Mouse (Mus musculus): ENCODE measurements around the gene Gzmb. TPM values are rescaled to one million over a fixed set of nuclear protein-coding genes. Genes with fewer than 3 reads are reported as not detected.
"Not testable (repeated sequence)": the region's sequence is repeated elsewhere in the genome, so short reads cannot be mapped to it uniquely, and the experiment has no call there.

Gene Gzmb
- not detected in 2 replicates for polyA plus RNA-seq (2015; fragmentation: Nextera tagmentation; extraction: Ambion mirVana)

GRCm38 (mm10) chr14:56262153-56262552 lies at the start of gene Gzmb:
Gzmb (minus strand) TSS chr14:56262260.
- Histone ChIP-seq H3K9ac (no peak within 1 kb of the TSS), H3K4me2 (no peak within 1 kb of the TSS), H3K27me3 (replicated peaks) (no peaks in the 10 kb centered on the region), H3K36me3 (replicated peaks) (no peaks in the 10 kb centered on the region), H3K4me1 (no peaks in the 10 kb centered on the region), H3K27ac (no peak within 1 kb of the TSS), H3K4me3 (no peak within 1 kb of the TSS), H3K9me3 (no peaks in the 10 kb centered on the region)
- no peak for ATAC-seq (replicated peaks)
- 92% methylated on average over 5 of the region's 5 CpGs for WGBS

DNA sequence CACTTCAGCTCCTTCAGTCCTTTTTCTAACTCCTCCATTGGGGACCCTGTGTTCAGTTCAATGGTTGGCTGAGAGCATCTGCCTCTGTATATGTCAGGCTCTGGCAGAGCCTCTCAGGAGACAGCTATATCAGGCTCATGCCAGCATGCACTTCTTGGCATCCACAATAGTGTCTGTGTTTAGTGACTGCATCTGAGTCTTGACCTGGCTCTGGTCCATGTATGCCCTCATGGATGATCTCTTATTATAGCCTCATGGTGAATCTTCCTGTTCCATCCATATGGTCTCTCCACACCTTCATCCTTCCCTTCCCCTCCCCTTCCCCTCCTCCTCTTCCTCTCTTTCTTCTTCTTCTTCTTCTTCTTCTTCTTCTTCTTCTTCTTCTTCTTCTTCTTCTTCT lies 49.7 kb upstream of the Gzmb start:
- not testable (repeated sequence) for H3K4me2 ChIP-seq; H3K27me3 ChIP-seq (replicated peaks); H3K9ac ChIP-seq; H3K36me3 ChIP-seq (replicated peaks); H3K27ac ChIP-seq; ATAC-seq (replicated peaks); H3K9me3 ChIP-seq; H3K4me3 ChIP-seq; H3K4me1 ChIP-seq

GRCm38 (mm10) chr14:56310238-56310637 lies 48.2 kb upstream of the Gzmb start:
- no peak overlapping the region for H3K27ac ChIP-seq
- 87% methylated on average over 9 of the region's 9 CpGs for WGBS
- no peaks in the 10 kb centered on the region for H3K27me3 ChIP-seq (replicated peaks)
- H3K9me3 ChIP-seq, result no peaks in the 10 kb centered on the region
- no peak overlapping the region for H3K4me3 ChIP-seq
- H3K4me1 ChIP-seq, result no peaks in the 10 kb centered on the region
- no peaks in the 10 kb centered on the region for H3K36me3 ChIP-seq (replicated peaks)
- no peak for ATAC-seq (replicated peaks)
- H3K4me2 ChIP-seq, result no peak overlapping the region
- no peak overlapping the region for H3K9ac ChIP-seq

GRCm38 (mm10) chr14:56304149-56304548 lies 42.1 kb upstream of the Gzmb start:
- Histone ChIP-seq H3K9ac (no peak overlapping the region), H3K36me3 (replicated peaks) (no peaks in the 10 kb centered on the region), H3K4me3 (no peak overlapping the region), H3K4me2 (no peak overlapping the region), H3K27ac (no peak overlapping the region), H3K27me3 (replicated peaks) (no peaks in the 10 kb centered on the region), H3K4me1 (no peaks in the 10 kb centered on the region), H3K9me3 (no peaks in the 10 kb centered on the region)
- WGBS, result 0% methylated on average over 4 of the region's 4 CpGs
- ATAC-seq (replicated peaks), result peak; percentile 52; the same call in 1 of the 2 replicates

DNA sequence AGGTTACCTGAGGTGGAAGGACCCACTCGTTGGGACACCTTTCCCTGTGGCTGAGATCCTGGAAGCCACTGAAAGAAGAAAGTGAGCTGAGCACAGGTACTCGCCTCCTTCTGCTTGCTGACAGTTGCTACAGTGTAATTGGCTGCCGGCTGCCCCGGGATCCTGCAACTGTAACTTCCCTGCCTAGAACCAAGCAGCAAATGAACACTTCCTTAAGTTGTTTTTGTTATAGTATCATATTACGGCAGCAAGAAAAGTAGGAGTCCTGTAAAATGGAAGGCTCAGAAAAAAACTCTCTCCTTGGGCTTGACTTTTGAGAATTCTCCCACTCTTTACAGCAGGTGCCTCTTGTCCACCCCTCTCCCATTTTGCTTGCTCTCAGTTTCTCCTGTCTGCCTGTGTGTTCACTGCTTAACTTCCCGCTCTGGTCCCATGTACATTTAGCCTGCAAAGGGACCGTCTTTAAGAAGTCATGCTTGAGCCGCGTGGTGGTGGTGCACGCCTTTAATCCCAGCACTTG lies 41.5 kb upstream of the Gzmb start:
- WGBS, result 78% methylated on average over 10 of the region's 10 CpGs
- Histone ChIP-seq H3K4me2 (no peak overlapping the region), H3K4me3 (no peak overlapping the region), H3K27ac (no peak overlapping the region), H3K36me3 (replicated peaks) (no peaks in the 10 kb centered on the region), H3K9me3 (no peaks in the 10 kb centered on the region), H3K27me3 (replicated peaks) (no peaks in the 10 kb centered on the region), H3K4me1 (no peaks in the 10 kb centered on the region), H3K9ac (no peak overlapping the region)
- ATAC-seq (replicated peaks), result no peak

GRCm38 (mm10) chr14:56302091-56302490 lies 40.0 kb upstream of the Gzmb start:
- Histone ChIP-seq H3K27ac (no peak overlapping the region), H3K36me3 (replicated peaks) (no peaks in the 10 kb centered on the region), H3K4me2 (no peak overlapping the region), H3K9ac (no peak overlapping the region), H3K9me3 (no peaks in the 10 kb centered on the region), H3K4me1 (no peaks in the 10 kb centered on the region), H3K4me3 (no peak overlapping the region), H3K27me3 (replicated peaks) (no peaks in the 10 kb centered on the region)
- ATAC-seq (replicated peaks), result no peak
- 94% methylated on average over 3 of the region's 3 CpGs for WGBS

GRCm38 (mm10) chr14:56296786-56297185 lies 34.7 kb upstream of the Gzmb start:
- no peaks in the 10 kb centered on the region for H3K27me3 ChIP-seq (replicated peaks)
- no peak overlapping the region for H3K4me3 ChIP-seq
- WGBS, result 72% methylated on average over 5 of the region's 5 CpGs
- no peaks in the 10 kb centered on the region for H3K36me3 ChIP-seq (replicated peaks)
- H3K4me1 ChIP-seq, result no peaks in the 10 kb centered on the region
- ATAC-seq (replicated peaks), result no peak
- no peaks in the 10 kb centered on the region for H3K9me3 ChIP-seq
- H3K4me2 ChIP-seq, result no peak overlapping the region
- H3K9ac ChIP-seq, result no peak overlapping the region
- H3K27ac ChIP-seq, result no peak overlapping the region

DNA sequence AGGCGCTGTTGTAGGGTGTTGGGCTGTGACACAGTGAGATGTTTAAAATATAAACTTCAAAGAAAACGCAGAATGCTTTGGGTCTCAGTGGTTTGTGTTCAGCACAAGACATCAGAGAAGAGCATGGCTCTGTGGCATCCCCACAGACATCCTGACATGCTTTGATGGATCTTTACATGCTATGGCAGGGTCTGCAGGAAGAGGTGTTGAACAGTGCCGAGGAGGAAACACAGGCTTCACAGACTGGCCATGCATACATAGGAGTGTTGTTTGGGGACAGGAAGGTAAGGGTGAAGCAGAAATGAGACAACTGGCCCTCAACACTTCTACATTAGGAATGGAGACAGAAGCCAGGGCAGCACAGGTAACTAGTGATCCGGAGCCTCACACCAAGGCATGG lies 34.0 kb upstream of the Gzmb start:
- no peak overlapping the region for H3K27ac ChIP-seq
- H3K4me2 ChIP-seq, result no peak overlapping the region
- no peak for ATAC-seq (replicated peaks)
- no peak overlapping the region for H3K4me3 ChIP-seq
- 92% methylated on average over 4 of the region's 4 CpGs for WGBS
- no peaks in the 10 kb centered on the region for H3K36me3 ChIP-seq (replicated peaks)
- no peak overlapping the region for H3K9ac ChIP-seq
- no peaks in the 10 kb centered on the region for H3K9me3 ChIP-seq
- no peaks in the 10 kb centered on the region for H3K4me1 ChIP-seq
- no peaks in the 10 kb centered on the region for H3K27me3 ChIP-seq (replicated peaks)

GRCm38 (mm10) chr14:56293146-56293545 lies 31.1 kb upstream of the Gzmb start:
- ATAC-seq (replicated peaks), result no peak

GRCm38 (mm10) chr14:56288651-56289050 lies 26.6 kb upstream of the Gzmb start:
- Histone ChIP-seq H3K36me3 (replicated peaks) (no peaks in the 10 kb centered on the region), H3K27ac (no peak overlapping the region), H3K4me2 (no peak overlapping the region), H3K9ac (no peak overlapping the region), H3K27me3 (replicated peaks) (no peaks in the 10 kb centered on the region), H3K4me3 (no peak overlapping the region), H3K4me1 (no peaks in the 10 kb centered on the region), H3K9me3 (no peaks in the 10 kb centered on the region)
- no peak for ATAC-seq (replicated peaks)
- whole genome bisulfite sequencing, result 35% methylated on average over 5 of the region's 5 CpGs

More at GRCm38 (mm10) chr14:56293146-56293545, 31.1 kb upstream of the Gzmb start:
- Histone ChIP-seq H3K4me3 (no peak overlapping the region), H3K4me1 (no peaks in the 10 kb centered on the region), H3K27ac (no peak overlapping the region), H3K36me3 (replicated peaks) (no peaks in the 10 kb centered on the region), H3K4me2 (no peak overlapping the region), H3K27me3 (replicated peaks) (no peaks in the 10 kb centered on the region), H3K9me3 (no peaks in the 10 kb centered on the region), H3K9ac (no peak overlapping the region)

- H3K36me3 ChIP-seq (replicated peaks), result no peaks in the 10 kb centered on the region
- no peak for ATAC-seq (replicated peaks)
- no peaks in the 10 kb centered on the region for H3K9me3 ChIP-seq
- no peak overlapping the region for H3K27ac ChIP-seq
- H3K4me2 ChIP-seq, result no peak overlapping the region
- H3K4me3 ChIP-seq, result no peak overlapping the region
- H3K4me1 ChIP-seq, result no peaks in the 10 kb centered on the region
- no peak overlapping the region for H3K9ac ChIP-seq
- 63% methylated on average over 5 of the region's 5 CpGs for WGBS
- H3K27me3 ChIP-seq (replicated peaks), result no peaks in the 10 kb centered on the region
Observed at GRCm38 (mm10) chr14:56287806-56288205, 25.7 kb upstream of the Gzmb start.

GRCm38 (mm10) chr14:56284356-56285325 lies 22.6 kb upstream of the Gzmb start:
- Histone ChIP-seq H3K9ac (no peak overlapping the region), H3K9me3 (no peaks in the 10 kb centered on the region), H3K27me3 (replicated peaks) (no peaks in the 10 kb centered on the region), H3K4me1 (no peaks in the 10 kb centered on the region), H3K4me3 (no peak overlapping the region), H3K27ac (no peak overlapping the region), H3K36me3 (replicated peaks) (no peaks in the 10 kb centered on the region), H3K4me2 (no peak overlapping the region)
- ATAC-seq (replicated peaks), result no peak
- 82% methylated on average over 6 of the region's 6 CpGs for WGBS

DNA sequence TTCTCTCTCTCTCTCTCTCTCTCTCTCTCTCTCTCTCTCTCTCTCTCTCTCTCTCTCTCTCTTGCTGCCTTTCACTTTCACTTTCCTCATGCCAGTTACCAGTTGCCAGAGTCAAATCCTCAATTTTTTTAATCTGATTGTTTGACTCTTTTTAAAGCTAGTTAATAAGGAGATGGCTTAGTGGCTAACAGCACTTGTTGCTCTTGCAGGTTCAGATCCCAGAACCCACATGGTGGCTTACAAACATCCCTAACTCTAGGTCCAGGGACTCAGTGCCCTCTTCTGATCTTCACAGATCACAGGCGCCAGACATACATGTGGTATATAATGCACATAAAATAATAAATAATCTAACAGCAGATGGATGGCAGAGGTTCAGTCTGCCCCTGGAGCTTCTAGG lies 21.8 kb upstream of the Gzmb start:
- no peaks in the 10 kb centered on the region for H3K4me1 ChIP-seq
- WGBS, result 95% methylated on average over 1 of the region's 1 CpGs
- H3K36me3 ChIP-seq (replicated peaks), result no peaks in the 10 kb centered on the region
- no peaks in the 10 kb centered on the region for H3K9me3 ChIP-seq
- no peak for ATAC-seq (replicated peaks)
- no peak overlapping the region for H3K4me2 ChIP-seq
- no peak overlapping the region for H3K9ac ChIP-seq
- H3K27me3 ChIP-seq (replicated peaks), result no peaks in the 10 kb centered on the region
- H3K27ac ChIP-seq, result no peak overlapping the region
- H3K4me3 ChIP-seq, result no peak overlapping the region
